Mouse (Mus musculus): ENCODE data around the gene Olfr57.
"Not testable (repeated sequence)": the region's sequence is repeated elsewhere in the genome, so short reads cannot be mapped to it uniquely, and the experiment has no call there.

Gene Olfr57

GRCm38 (mm10) chr10:79028441-79028840 is at the start of gene Olfr57:
Olfr57 (plus strand) TSS chr10:79028741.
- no peak for DNase-seq

DNA sequence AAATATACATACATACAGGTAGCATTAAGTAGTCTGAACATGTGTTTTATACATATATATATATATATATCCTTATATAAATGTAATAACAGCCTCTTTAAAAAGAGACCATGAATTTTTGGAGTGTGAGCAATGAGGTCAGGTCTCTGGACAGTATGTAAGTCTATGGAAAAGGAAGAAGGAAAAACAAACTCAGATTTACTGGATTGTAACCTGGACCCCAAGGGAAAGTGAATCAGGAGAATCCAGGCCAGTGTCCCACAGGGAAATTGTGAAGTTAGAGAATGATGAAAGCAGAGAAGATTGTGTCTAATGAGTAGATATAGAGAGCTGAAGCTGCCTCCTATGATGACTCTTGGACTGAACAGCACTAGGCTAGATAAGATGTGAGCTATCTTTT is 47.8 kb upstream of the Olfr57 start, which contains the start of gene Olfr1352:
Olfr1352 (plus strand) TSS at position 301 of the 400 bp plus-strand sequence.
- no peak for DNase-seq

DNA sequence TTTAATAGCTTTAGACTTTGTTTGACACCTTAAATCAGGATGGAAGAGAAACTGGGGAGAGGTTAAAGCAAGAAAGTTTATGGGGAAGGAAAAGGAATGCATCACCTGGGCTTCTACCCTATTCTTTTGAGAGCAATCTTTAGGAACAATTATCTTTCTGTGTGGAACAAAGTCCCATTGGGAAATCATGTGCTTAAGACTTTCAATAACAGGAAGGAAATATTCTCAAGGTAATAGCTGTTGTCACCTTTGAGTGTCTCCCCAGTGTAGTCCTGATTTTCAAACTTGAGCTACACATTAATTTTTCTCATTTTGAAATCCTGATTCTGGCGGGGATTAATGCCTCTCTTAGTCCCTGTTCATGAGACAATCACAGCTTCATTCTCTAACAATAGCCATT is 16.4 kb upstream of the Olfr57 start, which contains the start of gene Olfr1351:
Olfr1351 (plus strand) TSS at position 301 of the 400 bp plus-strand sequence.
- no peak for DNase-seq

GRCm38 (mm10) chr10:79042457-79042856 is 13.9 kb downstream of the Olfr57 start:
- DNase-seq = not testable (repeated sequence)

DNA sequence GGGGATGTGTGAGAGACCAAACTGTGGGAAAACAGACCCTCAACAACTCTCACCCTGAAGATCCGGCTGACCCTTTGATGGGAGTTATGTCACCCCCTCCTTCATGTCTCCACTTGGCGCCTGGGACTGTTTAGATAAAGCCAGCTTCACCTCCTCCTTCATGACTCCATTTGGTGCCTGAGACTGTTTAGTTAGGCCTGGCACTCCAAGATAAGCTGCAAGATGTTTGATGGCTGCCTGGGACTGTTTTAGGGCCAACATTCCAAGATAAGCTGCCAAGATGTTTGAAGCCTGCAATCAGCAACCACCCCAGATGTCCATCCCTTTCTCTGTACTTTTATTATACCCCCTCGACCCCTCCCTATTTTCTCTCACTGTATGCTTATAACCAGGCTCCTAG is 28.8 kb downstream of the Olfr57 start:
- not testable (repeated sequence) for DNase-seq
